Mouse (Mus musculus): ENCODE measurements at regions not wholly inside any gene's neighbourhood (a gene's known extent, or its start where the extent isn't known, plus 50 kb on each side); places are given as distances from the start of the nearest gene placed in this dataset.

DNA sequence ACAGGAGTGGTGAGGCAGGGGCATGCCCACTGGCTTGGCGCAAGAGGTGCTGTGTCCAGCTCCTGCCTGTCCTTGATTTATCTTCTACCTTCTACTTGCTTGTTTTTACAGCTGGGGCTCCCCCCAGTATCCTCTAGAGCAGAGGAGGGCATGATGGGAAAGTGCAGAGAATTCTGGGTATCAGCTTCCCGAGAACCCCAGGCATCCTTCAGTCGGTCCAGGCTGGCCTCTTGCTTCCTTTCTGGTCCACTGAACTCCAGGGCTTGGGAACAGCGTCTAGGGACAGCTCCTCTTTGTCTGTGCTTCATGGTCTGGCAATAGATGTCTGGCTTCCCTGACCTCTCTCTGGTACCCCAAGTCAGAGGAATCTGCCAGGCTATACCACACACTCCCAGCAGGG lies 247.9 kb downstream of the Tle3 start:
- DNase-seq = no peak

GRCm38 (mm10) chr9:61618510-61619249 lies 246.5 kb downstream of the Tle3 start:
- no peak for DNase-seq

DNA sequence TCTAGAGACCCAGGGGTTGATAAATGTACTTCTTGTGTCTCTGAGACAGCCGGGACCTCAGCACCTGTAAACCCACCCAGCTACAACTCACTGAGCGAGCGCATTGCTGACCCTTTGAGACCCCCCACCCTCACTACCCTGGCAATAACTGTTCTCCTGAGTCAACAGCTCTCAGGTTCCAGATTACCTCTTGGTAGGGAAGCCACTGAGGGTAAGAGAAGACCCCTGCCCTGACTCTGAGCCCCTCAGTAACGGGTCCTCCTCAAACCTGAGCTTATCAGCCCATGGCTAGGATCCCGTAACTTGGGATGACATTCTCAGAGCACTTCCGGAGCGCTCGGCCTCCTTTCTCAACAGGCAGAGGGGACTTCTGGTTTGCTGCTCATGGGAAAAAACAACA lies 245.8 kb downstream of the Tle3 start:
- DNase-seq = no peak

GRCm38 (mm10) chr9:61615556-61615955 lies 243.4 kb downstream of the Tle3 start:
- no peak for DNase-seq

- no peak for DNase-seq
Measured at GRCm38 (mm10) chr9:61607576-61607975, 235.4 kb downstream of the Tle3 start.

DNA sequence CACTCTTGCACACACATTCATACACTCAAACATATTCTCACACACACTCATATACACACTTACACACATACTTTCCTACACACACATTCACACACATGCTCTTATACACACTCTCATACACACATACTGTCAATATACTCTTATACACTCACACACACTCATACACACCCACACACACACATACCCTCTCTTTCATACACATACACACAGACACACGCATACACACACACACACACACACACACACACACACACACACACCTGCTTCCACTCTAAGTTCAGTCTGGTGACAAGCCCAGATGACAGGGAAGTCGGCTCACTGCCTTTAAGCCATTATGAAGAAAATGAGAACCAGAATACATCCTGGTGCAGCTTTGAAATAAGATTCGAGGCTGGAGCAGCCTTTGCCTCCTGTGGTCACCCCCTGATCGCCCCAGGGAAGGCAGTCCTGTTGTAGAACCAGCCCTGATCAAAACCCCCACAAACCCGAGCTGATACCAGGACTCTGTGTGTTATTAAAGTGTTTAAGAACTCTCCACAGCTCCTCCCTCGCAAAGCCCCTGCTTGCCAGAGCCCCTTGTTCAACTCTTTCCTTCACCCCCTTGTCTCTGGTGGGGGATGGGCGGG lies 230.3 kb downstream of the Tle3 start:
- DNase-seq = no peak

DNA sequence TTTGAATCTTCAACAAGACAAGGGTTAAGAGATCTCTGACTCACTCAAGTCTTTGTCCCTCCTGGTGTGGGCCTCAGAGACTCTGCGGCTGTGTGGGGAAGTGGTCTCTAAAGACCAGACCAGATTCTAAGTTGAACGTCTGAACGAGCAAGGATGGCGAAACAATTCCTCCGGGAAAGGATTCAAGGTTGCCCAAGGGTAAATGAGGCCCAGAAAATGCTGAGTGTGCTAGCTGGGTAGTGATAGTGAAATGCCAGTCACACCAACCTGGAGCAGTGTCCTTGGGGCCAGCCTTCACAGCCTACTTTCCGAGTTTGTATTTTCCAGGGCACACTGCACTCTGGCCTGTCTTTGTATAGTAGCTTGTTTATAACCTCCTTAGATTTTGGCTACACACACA lies 229.7 kb downstream of the Tle3 start:
- no peak for DNase-seq

- no peak for DNase-seq
Measured at GRCm38 (mm10) chr9:61597287-61597686, 225.1 kb downstream of the Tle3 start.

- peak; percentile 46 for DNase-seq
Measured at GRCm38 (mm10) chr9:61596410-61597108, 224.4 kb downstream of the Tle3 start.

GRCm38 (mm10) chr9:61595170-61595967 lies 223.2 kb downstream of the Tle3 start:
- DNase-seq = no peak

- no peak for DNase-seq
Measured at GRCm38 (mm10) chr9:61593991-61594390, 221.8 kb downstream of the Tle3 start.

DNA sequence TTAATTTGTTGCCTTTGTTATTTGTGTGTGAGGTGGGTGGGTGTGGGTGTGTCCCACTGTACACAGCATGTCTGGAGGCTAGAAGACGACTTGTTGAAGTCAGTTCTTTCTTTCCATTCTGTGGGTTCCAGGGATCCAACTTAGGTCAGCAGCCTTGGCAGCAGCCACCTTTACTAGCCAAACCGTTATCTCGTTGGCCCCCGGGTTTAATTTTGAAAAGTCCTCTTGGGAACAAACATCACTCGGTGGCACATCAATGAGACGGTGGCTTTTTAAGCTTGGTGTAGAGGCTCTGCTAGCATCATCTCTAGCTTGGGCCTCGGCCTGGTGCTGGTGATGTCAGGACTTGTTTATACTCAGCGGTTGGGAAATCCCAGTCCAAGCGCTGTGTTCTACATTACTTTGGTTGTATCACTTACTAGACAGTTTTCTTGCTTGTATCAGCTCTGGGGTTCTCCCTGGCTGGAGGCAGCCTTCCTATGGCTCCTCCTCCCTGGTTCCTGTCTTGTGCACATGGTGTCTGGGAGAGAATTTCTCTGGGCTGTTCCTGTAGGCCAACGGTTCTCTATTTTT lies 217.6 kb downstream of the Tle3 start:
- DNase-seq = no peak

DNA sequence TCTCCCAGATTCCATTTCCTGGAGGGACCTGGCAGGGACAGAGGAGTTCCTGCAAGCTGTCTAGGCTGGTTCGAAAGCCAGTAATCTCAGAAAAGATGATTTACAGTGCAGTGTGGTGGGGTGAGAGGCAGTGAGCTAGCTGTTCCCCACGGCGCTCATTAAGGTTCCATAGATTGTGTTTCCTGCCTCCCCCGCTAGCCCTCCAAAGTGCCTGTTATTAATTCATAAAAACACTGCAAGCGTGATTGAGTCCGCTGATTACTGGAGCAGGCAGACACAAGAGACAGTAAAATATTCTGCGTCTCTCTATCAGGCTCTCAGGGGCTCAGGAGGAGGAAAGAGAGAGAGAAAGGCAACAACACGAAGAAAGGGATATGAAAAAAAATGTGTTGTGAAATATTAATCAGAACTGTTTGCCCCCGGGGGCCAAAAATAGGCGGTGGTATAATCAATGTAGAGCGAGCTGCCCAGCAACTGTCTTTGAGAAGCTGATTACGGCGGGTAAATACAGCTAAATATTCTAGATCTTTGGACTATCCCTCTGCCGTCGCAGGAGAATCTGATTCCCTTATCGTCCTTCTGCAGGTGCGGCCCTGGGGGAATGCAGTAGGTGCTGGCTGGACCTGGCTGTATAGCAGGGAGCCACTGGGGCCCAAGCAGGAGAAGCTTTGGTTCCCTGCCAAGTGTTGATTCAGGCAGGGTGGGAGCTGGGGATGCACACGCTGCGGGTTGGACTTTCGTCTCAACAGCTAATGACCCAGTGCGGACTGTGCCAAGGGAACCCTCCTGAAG lies 211.3 kb downstream of the Tle3 start:
- DNase-seq = no peak

DNA sequence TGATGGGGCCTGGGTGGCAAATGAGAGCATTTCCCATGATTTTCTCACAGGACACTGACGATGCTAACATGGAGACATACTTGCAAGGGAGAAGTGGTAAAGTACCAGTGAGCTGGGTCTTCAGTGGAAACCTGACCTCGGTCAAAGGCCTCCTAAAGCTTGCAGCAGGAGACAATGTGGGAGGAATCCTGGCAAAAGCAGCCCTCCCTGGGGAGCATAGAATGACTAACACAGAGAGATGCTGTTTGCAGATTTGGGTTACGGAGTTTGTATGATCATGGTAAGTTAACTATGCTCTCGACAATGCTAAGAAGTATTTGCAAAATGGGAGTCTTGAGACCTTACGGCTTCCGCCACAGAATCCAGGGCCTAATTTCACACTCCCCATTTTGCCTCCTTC lies 208.9 kb downstream of the Tle3 start:
- DNase-seq = no peak

- no peak for DNase-seq
Measured at GRCm38 (mm10) chr9:61578255-61578654, 206.1 kb downstream of the Tle3 start.

- DNase-seq = peak; percentile 6
Measured at GRCm38 (mm10) chr9:61573634-61574359, 201.6 kb downstream of the Tle3 start.

- DNase-seq = no peak
Measured at GRCm38 (mm10) chr9:61563017-61563416, 190.9 kb downstream of the Tle3 start.

GRCm38 (mm10) chr9:61561551-61561950 lies 189.4 kb downstream of the Tle3 start:
- no peak for DNase-seq

GRCm38 (mm10) chr9:61558621-61559020 lies 186.5 kb downstream of the Tle3 start:
- peak; percentile 36 for DNase-seq

GRCm38 (mm10) chr9:61557025-61557424 lies 184.9 kb downstream of the Tle3 start:
- no peak for DNase-seq

DNA sequence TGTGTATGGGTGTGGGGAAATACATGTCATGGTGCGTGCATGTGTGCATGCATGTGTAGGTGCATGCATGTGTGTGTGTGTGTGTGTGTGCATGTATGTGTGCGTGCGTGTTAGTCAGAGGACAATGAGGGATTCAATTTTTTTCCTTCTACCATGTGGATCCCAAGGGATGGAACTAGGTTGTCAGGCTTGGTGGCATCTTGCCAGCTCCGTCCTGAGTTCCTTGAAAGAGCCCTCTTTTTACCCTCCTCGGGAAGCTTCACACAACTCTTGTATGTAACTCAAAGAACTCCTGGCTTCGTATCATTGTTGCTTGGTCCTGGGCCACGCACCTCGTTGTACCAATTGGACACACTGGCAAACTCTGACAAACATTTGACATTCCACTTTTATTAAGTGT lies 183.0 kb downstream of the Tle3 start:
- DNase-seq = no peak
